Comparison of ENCODE assay signal across 14 mouse cellular contexts in genomic region chr4:100533607-100534006, GRCm38 (mm10). TPM values are rescaled to one million over a fixed set of nuclear protein-coding genes. Genes with fewer than 3 reads are reported as not detected.
DNase-seq lines count a peak whose midpoint lies in the region; ATAC-seq and TF ChIP-seq lines count a peak whose summit lies in the region.
"Had no signal": no experiment of that assay in that cellular context is flagged by ENCODE, and none has a peak within 500 bp of the region (broad histone marks: within the 10 kb centered on the region; RNA-seq: fewer than 3 reads in every experiment).

No protein-coding gene starts in this region.

- no peaks in the 10 kb centered on the region for H3K9me3 ChIP-seq in embryonic facial prominence, embryonic 11.5 days (replicated peaks; ENCODE audit: control insufficient read depth, low read length)
- H3K9me3 ChIP-seq in embryonic facial prominence, embryonic 10.5 days: no peaks in the 10 kb centered on the region
- H3K9me3 ChIP-seq in kidney, postnatal 0 days (replicated peaks; ENCODE audit: low read length): no peaks in the 10 kb centered on the region
- H3K9me3 ChIP-seq in midbrain, embryonic 14.5 days (ENCODE audit: control insufficient read depth, low read length): no peaks in the 10 kb centered on the region
- H3K9me3 ChIP-seq in midbrain, embryonic 15.5 days: no peaks in the 10 kb centered on the region

- H3K4me3 ChIP-seq in embryonic facial prominence, embryonic 11.5 days (ENCODE audit: low read depth, low read length): no peak overlapping the region
- no peak overlapping the region for H3K4me3 ChIP-seq in embryonic facial prominence, embryonic 10.5 days
- no peak overlapping the region for H3K4me3 ChIP-seq in kidney, postnatal 0 days (replicated peaks; ENCODE audit: low read depth, low read length)
- H3K4me3 ChIP-seq in midbrain, embryonic 14.5 days (replicated peaks; ENCODE audit: low read depth, low read length): no peak overlapping the region
- H3K4me3 ChIP-seq in midbrain, embryonic 15.5 days: no peak overlapping the region

- no peaks in the 10 kb centered on the region for H3K4me1 ChIP-seq in embryonic facial prominence, embryonic 11.5 days (ENCODE audit: control insufficient read depth, insufficient read depth, low read length)
- peaks cover 12% of the 10 kb centered on the region for H3K4me1 ChIP-seq in embryonic facial prominence, embryonic 10.5 days
- no peaks in the 10 kb centered on the region for H3K4me1 ChIP-seq in kidney, postnatal 0 days (replicated peaks; ENCODE audit: insufficient read depth, low read length)
- no peaks in the 10 kb centered on the region for H3K4me1 ChIP-seq in midbrain, embryonic 14.5 days (ENCODE audit: control insufficient read depth, insufficient read depth, low read length)
- H3K4me1 ChIP-seq in midbrain, embryonic 15.5 days: no peaks in the 10 kb centered on the region

- TF ChIP-seq CTCF in kidney, postnatal 0 days (IDR thresholded peaks at IDR 0.05; ENCODE audit: low read depth): peak; percentile 73

- ATAC-seq in embryonic facial prominence, embryonic 11.5 days (replicated peaks; ENCODE audit: insufficient number of reproducible peaks, low FRiP score, low TSS enrichment, low read depth): no peak
- no peak for ATAC-seq in kidney, postnatal 0 days (replicated peaks; ENCODE audit: low FRiP score, low read depth)
- no peak for ATAC-seq in midbrain, embryonic 14.5 days (ENCODE audit: low FRiP score, low TSS enrichment)
- ATAC-seq in midbrain, embryonic 15.5 days (replicated peaks): no peak

- no peak overlapping the region for H3K9ac ChIP-seq in embryonic facial prominence, embryonic 11.5 days (replicated peaks; ENCODE audit: low read length)
- H3K9ac ChIP-seq in kidney, postnatal 0 days (ENCODE audit: low read depth, low read length): no peak overlapping the region
- H3K9ac ChIP-seq in midbrain, embryonic 14.5 days (replicated peaks; ENCODE audit: low read length): no peak overlapping the region
- no peak overlapping the region for H3K9ac ChIP-seq in midbrain, embryonic 15.5 days

- no peak overlapping the region for H3K27ac ChIP-seq in embryonic facial prominence, embryonic 11.5 days (replicated peaks; ENCODE audit: low read depth, low read length)
- H3K27ac ChIP-seq in embryonic facial prominence, embryonic 10.5 days (replicated peaks): no peak overlapping the region
- no peak overlapping the region for H3K27ac ChIP-seq in kidney, postnatal 0 days
- H3K27ac ChIP-seq in midbrain, embryonic 14.5 days (replicated peaks; ENCODE audit: low read depth, low read length): no peak overlapping the region
- no peak overlapping the region for H3K27ac ChIP-seq in midbrain, embryonic 15.5 days

- no peaks in the 10 kb centered on the region for H3K36me3 ChIP-seq in embryonic facial prominence, embryonic 11.5 days (replicated peaks; ENCODE audit: control insufficient read depth, insufficient read depth, low read depth, low read length)
- no peaks in the 10 kb centered on the region for H3K36me3 ChIP-seq in embryonic facial prominence, embryonic 10.5 days (replicated peaks)
- H3K36me3 ChIP-seq in kidney, postnatal 0 days (ENCODE audit: insufficient read depth, low read length): no peaks in the 10 kb centered on the region
- no peaks in the 10 kb centered on the region for H3K36me3 ChIP-seq in midbrain, embryonic 14.5 days (ENCODE audit: control insufficient read depth, insufficient read depth, low read length)
- H3K36me3 ChIP-seq in midbrain, embryonic 15.5 days (replicated peaks): no peaks in the 10 kb centered on the region

- H3K27me3 ChIP-seq in embryonic facial prominence, embryonic 11.5 days (ENCODE audit: control insufficient read depth, insufficient read depth, low read length): no peaks in the 10 kb centered on the region
- no peaks in the 10 kb centered on the region; the same call in 1 of the 2 replicates for H3K27me3 ChIP-seq in embryonic facial prominence, embryonic 10.5 days (replicated peaks; ENCODE audit: low read depth, poor library complexity, severe bottlenecking)
- H3K27me3 ChIP-seq in kidney, postnatal 0 days (ENCODE audit: insufficient read depth, low read length): no peaks in the 10 kb centered on the region
- peaks cover under 1% of the 10 kb centered on the region; the same call in 1 of the 2 replicates for H3K27me3 ChIP-seq in midbrain, embryonic 14.5 days (ENCODE audit: control insufficient read depth, insufficient read depth, low read length)
- peaks cover 2% of the 10 kb centered on the region for H3K27me3 ChIP-seq in midbrain, embryonic 15.5 days (replicated peaks)

- no peak overlapping the region for H3K4me2 ChIP-seq in embryonic facial prominence, embryonic 11.5 days (ENCODE audit: low read depth, low read length)
- no peak overlapping the region for H3K4me2 ChIP-seq in kidney, postnatal 0 days (ENCODE audit: low read length)
- no peak overlapping the region for H3K4me2 ChIP-seq in midbrain, embryonic 14.5 days (ENCODE audit: low read length)
- H3K4me2 ChIP-seq in midbrain, embryonic 15.5 days: no peak overlapping the region

- WGBS in embryonic facial prominence, embryonic 11.5 days: 70% methylated on average over 6 of the region's 6 CpGs
- 77% methylated on average over 6 of the region's 6 CpGs for WGBS in embryonic facial prominence, embryonic 10.5 days
- 70% methylated on average over 6 of the region's 6 CpGs for WGBS in kidney, postnatal 0 days
- WGBS in midbrain, embryonic 14.5 days: 82% methylated on average over 6 of the region's 6 CpGs
- 78% methylated on average over 6 of the region's 6 CpGs for WGBS in midbrain, embryonic 15.5 days

- DNase-seq in embryonic facial prominence, embryonic 11.5 days (ENCODE audit: low spot score): peak; percentile 67
- no peak for DNase-seq in embryonic facial prominence, embryonic 10.5 days (ENCODE audit: low spot score)
- DNase-seq in kidney, postnatal 0 days (ENCODE audit: low spot score): peak; percentile 69
- no peak for DNase-seq in kidney, adult 8-10 months
- peak; percentile 71 for DNase-seq in midbrain, embryonic 14.5 days
- DNase-seq in spleen, postnatal 14 days (ENCODE audit: low spot score in 2 of 2): no peak
- DNase-seq in urinary bladder, postnatal 14 days (ENCODE audit: low spot score): no peak
- DNase-seq: adrenal gland, postnatal 14 days; cerebellum, adult 18-20 months; gastrocnemius, postnatal 25 days; heart, postnatal 14 days; kidney, adult 18-20 months had no signal

RNA-seq across cellular contexts. Expression of gene Ube2u, which starts 55.0 kb away (rescaled TPM):
- 0.45 and 0.77 TPM in 2 replicates for polyA plus RNA-seq in embryonic facial prominence, embryonic 11.5 days (2014; fragmentation: Nextera tagmentation; extraction: Ambion mirVana)
- polyA plus RNA-seq in embryonic facial prominence, embryonic 10.5 days (2016; fragmentation: Nextera tagmentation; extraction: Ambion mirVana): 0.59 and 0.73 TPM in 2 replicates
- polyA plus RNA-seq in kidney, postnatal 0 days (2015; fragmentation: Nextera tagmentation; extraction: Ambion mirVana): 1.6 and 1.8 TPM in 2 replicates
- 0.26 and 0.36 TPM in 2 replicates for polyA plus RNA-seq in midbrain, embryonic 14.5 days (2014; fragmentation: Nextera tagmentation; extraction: Ambion mirVana)
- 0.29 and 0.63 TPM in 2 replicates for polyA plus RNA-seq in midbrain, embryonic 15.5 days (2015; fragmentation: Nextera tagmentation; extraction: Ambion mirVana)
- polyA plus RNA-seq: small intestine, adult 2 months had no signal

Comparison
In these comparisons a context has a peak if more than half of its experiments do, and no peak if none do; other contexts are left out.
1. DNase-seq: peak in embryonic facial prominence, embryonic 11.5 days (single experiment), kidney, postnatal 0 days (single experiment) and midbrain, embryonic 14.5 days (single experiment); none in embryonic facial prominence, embryonic 10.5 days (single experiment), kidney, adult 8-10 months (0 of 2), spleen, postnatal 14 days (0 of 2) and urinary bladder, postnatal 14 days (single experiment).